Mouse (Mus musculus) liver, adult 2 months (tissue): ENCODE results near the gene Sox13.

Source experiments
- CTCF ChIP-seq: fragments of 200-500 bp; IDR thresholded peaks from 2 replicates; pipeline ENCODE4 v1.5.1; 2011; ENCODE audit warnings: low read depth, low read length, control low read depth
- POLR2A ChIP-seq: fragments of 200-500 bp; IDR thresholded peaks from 2 replicates; pipeline ENCODE4 v1.6.1; 2011; ENCODE audit warnings: low read length, control low read depth; ENCODE audit not compliant: insufficient read depth; ENCODE audit errors: extremely low read depth

DNA sequence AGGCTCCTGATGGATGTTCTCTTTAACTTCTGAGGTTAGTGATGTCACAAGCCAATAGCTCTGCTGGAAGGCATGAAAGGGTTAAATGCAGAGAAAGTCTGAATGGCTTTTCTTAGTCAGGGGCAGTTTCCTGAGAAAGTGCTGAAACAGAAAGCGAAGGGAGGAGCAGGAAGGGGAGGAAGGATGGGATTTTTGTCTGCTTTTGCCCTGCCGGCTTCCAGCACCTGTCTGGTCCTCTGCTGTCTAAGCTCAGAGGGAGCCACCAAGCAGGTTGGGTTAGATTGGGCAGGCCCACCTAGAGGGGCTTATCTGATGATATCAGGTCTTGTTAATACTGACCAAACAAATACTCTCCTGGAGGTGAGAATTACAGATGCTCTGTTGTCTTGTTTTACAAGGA lies 8.4 kb upstream of the Sox13 start:
- TF ChIP-seq CTCF (no peak), POLR2A (no peak)
